Mouse (Mus musculus) midbrain, embryonic 11.5 days (tissue): ENCODE results near the gene Ikzf1. TPM values are rescaled to one million over a fixed set of nuclear protein-coding genes. Genes with fewer than 3 reads are reported as not detected.

Experiments
- ATAC-seq: fragments of 200-750 bp; cut with Nextera tagmentation; 2 replicates; pipeline ENCODE4 v1.8.0; 2017; ENCODE audit warnings: moderate TSS enrichment, moderate library complexity; ENCODE audit not compliant: low FRiP score
- DNase-seq: peaks from one replicate; pipeline ENCODE4 v3.0.0; 2015; ENCODE audit warnings: low spot score; ENCODE audit errors: missing footprints
- H3K27ac ChIP-seq: fragments of 300-500 bp; sonication (generic); 2 replicates; pipeline ENCODE4 v1.5.1; 2014; ENCODE audit warnings: low read depth, low read length
- H3K27me3 ChIP-seq: fragments of 300-500 bp; sonication (generic); 2 replicates; pipeline ENCODE4 v1.6.1; 2014; ENCODE audit warnings: mild to moderate bottlenecking, low read length, moderate library complexity, mixed read lengths; ENCODE audit not compliant: control insufficient read depth, insufficient read depth
- H3K36me3 ChIP-seq: fragments of 300-500 bp; sonication (generic); 2 replicates; pipeline ENCODE4 v1.6.1; 2014; ENCODE audit warnings: mild to moderate bottlenecking, low read length, moderate library complexity, mixed read lengths; ENCODE audit not compliant: control insufficient read depth, insufficient read depth
- H3K4me1 ChIP-seq: fragments of 300-500 bp; sonication (generic); 2 replicates; pipeline ENCODE4 v1.6.1; 2014; ENCODE audit warnings: low read length; ENCODE audit not compliant: control insufficient read depth, insufficient read depth
- H3K4me2 ChIP-seq: fragments of 300-500 bp; sonication (generic); 2 replicates; pipeline ENCODE4 v1.6.1; 2014; ENCODE audit warnings: mild to moderate bottlenecking, moderate library complexity
- H3K4me3 ChIP-seq: fragments of 300-500 bp; sonication (generic); 2 replicates; pipeline ENCODE4 v1.5.1; 2014; ENCODE audit warnings: low read depth, low read length
- H3K9ac ChIP-seq: fragments of 300-500 bp; sonication (generic); 2 replicates; pipeline ENCODE4 v1.6.1; 2014; ENCODE audit warnings: low read length
- H3K9me3 ChIP-seq: fragments of 300-500 bp; sonication (generic); 2 replicates; pipeline ENCODE4 v1.6.1; 2016; ENCODE audit warnings: low read length; ENCODE audit not compliant: control insufficient read depth
- WGBS: fragments of 180-500 bp; shearing (Covaris S2); extraction: QIAGEN DNeasy Blood & Tissue Kit; methylation state at CpG from one replicate; pipeline ENCODE4 v1.1.7; 2014; 5-methylcytosine and 5-hydroxymethylcytosine counted together
- polyA plus RNA-seq: library from polyadenylated mRNA; unstranded; fragments of >200 nt; fragmentation: Nextera tagmentation; extraction: Ambion mirVana; gene quantifications from 2 replicates; pipeline ENCODE4 v1.2.1, GENCODE M21; 2014

The Ikzf1 gene
- polyA plus RNA-seq, 1 experiment from 2014 or later, result 2.7 TPM

DNA sequence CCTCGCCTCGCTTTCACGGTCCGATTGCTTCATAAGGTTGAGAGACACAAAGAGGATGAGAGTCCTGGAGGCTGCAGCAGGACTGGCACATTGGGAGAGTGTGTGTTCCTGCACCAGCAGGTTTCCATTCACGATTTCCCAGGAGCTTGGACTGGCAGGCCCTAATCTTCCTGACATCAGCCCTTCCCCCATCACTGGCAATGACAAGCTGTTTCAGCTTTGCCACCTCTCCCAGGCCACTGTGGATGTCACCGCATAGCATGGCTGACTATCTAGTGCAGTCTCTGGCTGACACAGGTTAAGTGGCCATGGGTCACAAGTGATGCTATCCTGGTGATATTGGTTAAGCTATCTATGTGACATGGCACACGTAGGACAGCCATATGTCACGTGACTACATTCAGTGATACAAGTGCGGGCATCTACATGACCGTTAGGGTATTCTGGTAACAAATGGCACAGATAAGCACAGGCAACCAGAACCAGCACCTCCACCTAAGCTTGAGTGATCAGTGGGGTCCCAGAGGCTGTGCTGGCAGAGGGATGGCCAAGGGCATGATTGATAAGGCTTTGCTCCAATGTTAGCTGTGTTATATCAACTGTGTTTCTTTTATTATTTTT is 43.2 kb downstream of the Ikzf1 start:
- Histone ChIP-seq H3K4me2 (no peak overlapping the region), H3K27me3 (no peaks in the 10 kb centered on the region), H3K9me3 (no peaks in the 10 kb centered on the region), H3K36me3 (no peaks in the 10 kb centered on the region), H3K27ac (no peak overlapping the region), H3K4me1 (no peaks in the 10 kb centered on the region), H3K4me3 (no peak overlapping the region), H3K9ac (no peak overlapping the region)
- 87% methylated on average over 10 of the region's 10 CpGs for WGBS
- DNase-seq, result no peak
- 0 out of 2 replicates have a peak, but pooled peaks have one; percentile 33 for ATAC-seq

DNA sequence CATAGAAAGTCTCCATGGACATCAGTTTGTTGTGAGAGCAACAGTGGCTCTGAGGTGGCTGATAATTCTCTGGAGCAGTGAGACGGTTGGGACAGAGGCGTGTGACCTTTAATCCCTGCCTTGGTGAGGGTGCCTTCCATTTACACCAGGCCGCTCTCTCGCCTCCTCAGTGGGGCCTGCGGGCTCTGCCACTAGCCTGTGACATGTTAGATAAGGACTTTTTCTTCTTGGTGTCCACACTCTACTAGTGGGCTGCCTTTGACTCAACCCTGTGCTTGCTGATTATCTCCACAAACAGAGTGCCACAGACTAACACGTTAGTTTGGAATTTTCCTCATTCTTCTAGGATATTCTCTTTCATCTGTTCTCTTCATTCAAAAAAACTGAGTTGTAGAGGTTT is 44.4 kb downstream of the Ikzf1 start:
- Histone ChIP-seq H3K4me3 (no peak overlapping the region), H3K27me3 (no peaks in the 10 kb centered on the region), H3K4me1 (no peaks in the 10 kb centered on the region), H3K27ac (no peak overlapping the region), H3K36me3 (no peaks in the 10 kb centered on the region), H3K9me3 (no peaks in the 10 kb centered on the region), H3K9ac (no peak overlapping the region), H3K4me2 (no peak overlapping the region)
- WGBS, result 81% methylated on average over 6 of the region's 6 CpGs
- ATAC-seq (0 out of 2 replicates have a peak, but pooled peaks have one; percentile 22), DNase-seq (no peak)

- Histone ChIP-seq H3K9me3 (no peaks in the 10 kb centered on the region), H3K9ac (no peak overlapping the region), H3K4me2 (no peak overlapping the region), H3K4me3 (no peak overlapping the region), H3K27ac (no peak overlapping the region), H3K36me3 (no peaks in the 10 kb centered on the region), H3K4me1 (no peaks in the 10 kb centered on the region), H3K27me3 (no peaks in the 10 kb centered on the region)
- no peak for DNase-seq
- 83% methylated on average over 1 of the region's 1 CpGs for WGBS
- ATAC-seq, result no peak
Observed at GRCm38 (mm10) chr11:11730062-11730461, 45.3 kb downstream of the Ikzf1 start.

DNA sequence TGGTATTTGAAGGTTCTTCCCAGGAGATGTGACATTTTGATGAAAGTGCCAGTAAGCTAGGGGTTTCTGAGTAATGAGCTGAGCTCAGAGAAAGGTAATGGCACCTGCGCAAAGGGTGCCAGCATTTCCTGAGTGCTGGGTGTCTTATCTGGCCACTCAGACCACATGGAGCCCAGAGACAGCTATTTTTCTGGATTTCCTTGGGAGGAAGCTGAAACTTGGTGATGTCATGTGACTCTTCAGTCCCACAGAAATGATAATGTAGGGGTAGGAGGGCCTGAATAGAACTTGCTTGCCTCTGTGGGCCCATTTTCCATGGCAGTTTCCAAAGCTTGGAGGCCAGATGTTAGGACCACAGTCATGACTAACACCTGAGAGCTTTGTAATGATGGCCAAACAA is 46.9 kb downstream of the Ikzf1 start:
- no peaks in the 10 kb centered on the region for H3K27me3 ChIP-seq
- WGBS, result 94% methylated on average over 1 of the region's 1 CpGs
- DNase-seq, result no peak
- H3K4me2 ChIP-seq, result no peak overlapping the region
- no peak overlapping the region for H3K4me3 ChIP-seq
- H3K9ac ChIP-seq, result no peak overlapping the region
- H3K9me3 ChIP-seq, result no peaks in the 10 kb centered on the region
- ATAC-seq, result no peak
- H3K27ac ChIP-seq, result no peak overlapping the region
- no peaks in the 10 kb centered on the region for H3K4me1 ChIP-seq
- no peaks in the 10 kb centered on the region for H3K36me3 ChIP-seq

DNA sequence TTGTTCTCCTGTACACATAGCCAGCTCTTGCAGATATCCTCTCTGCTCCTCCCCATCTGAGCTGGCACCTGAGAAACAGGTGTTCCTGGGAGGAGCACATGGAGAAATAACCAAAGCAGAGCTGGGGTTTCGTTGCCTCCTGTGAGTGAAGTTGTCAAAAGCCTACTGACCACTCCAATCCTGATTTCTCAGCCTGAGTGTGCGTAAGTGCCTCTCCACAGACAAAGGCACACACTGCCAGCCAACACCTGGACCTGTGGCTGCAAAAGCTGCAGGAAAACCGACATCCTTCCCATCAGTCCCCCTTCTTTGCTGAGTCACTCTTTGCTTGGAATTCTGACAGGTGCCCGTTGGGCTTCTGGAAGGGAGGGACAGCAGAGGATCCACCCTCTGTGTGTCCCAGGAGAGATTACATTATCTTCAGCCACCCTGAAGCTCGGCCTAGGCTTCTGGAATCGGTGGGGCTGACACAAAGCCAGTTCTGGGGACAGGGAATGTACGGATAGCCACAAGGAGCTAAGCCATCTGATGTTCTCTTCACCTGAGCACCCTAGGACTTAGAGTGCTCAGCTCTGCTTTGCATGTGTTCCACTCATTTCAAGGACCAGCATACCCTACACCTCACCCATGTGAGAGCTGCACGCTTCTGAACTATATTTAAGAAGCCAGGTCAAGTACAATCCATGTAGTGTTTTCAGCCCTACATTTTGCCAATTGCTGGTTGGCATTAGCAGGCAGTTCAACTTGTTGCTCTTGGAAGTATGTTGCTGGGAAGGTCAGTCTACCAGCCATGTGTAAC is 48.4 kb downstream of the Ikzf1 start:
- Histone ChIP-seq H3K9ac (no peak overlapping the region), H3K36me3 (no peaks in the 10 kb centered on the region), H3K27me3 (no peaks in the 10 kb centered on the region), H3K9me3 (no peaks in the 10 kb centered on the region), H3K4me2 (no peak overlapping the region), H3K27ac (no peak overlapping the region), H3K4me1 (no peaks in the 10 kb centered on the region), H3K4me3 (no peak overlapping the region)
- ATAC-seq (0 out of 2 replicates have a peak, but pooled peaks have one; percentile 22), DNase-seq (no peak)
- WGBS, result 76% methylated on average over 8 of the region's 8 CpGs

GRCm38 (mm10) chr11:11735155-11735554 is 50.4 kb downstream of the Ikzf1 start:
- no peaks in the 10 kb centered on the region for H3K4me1 ChIP-seq
- no peaks in the 10 kb centered on the region for H3K9me3 ChIP-seq
- no peak overlapping the region for H3K9ac ChIP-seq
- ATAC-seq (no peak), DNase-seq (no peak)
- H3K4me2 ChIP-seq, result no peak overlapping the region
- no peaks in the 10 kb centered on the region for H3K36me3 ChIP-seq
- H3K4me3 ChIP-seq, result no peak overlapping the region
- H3K27ac ChIP-seq, result no peak overlapping the region
- no peaks in the 10 kb centered on the region for H3K27me3 ChIP-seq
- 80% methylated on average over 6 of the region's 6 CpGs for WGBS

DNA sequence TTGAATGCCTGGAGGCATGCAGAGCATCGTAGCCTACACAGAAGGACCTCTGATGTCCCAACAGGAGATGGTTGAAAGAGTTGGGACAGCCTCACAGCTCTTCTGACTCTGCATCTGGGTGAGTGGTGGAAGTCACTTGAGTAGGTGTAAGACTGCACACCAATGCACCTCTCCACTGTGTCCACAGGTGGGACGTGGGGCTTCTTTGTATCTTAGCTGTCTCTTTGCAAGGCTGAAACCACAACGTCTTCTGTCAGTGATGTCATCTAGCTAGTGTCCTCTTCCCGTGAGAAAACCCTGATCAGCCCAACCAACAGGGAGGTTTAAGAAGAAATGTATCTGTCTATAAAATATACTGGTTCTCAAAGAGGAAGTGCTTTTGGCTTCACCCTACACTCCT is 52.1 kb downstream of the Ikzf1 start:
- Histone ChIP-seq H3K27ac (no peak overlapping the region), H3K4me2 (no peak overlapping the region), H3K9ac (no peak overlapping the region), H3K4me1 (no peaks in the 10 kb centered on the region), H3K36me3 (no peaks in the 10 kb centered on the region), H3K27me3 (no peaks in the 10 kb centered on the region), H3K4me3 (no peak overlapping the region), H3K9me3 (no peaks in the 10 kb centered on the region)
- ATAC-seq, result no peak
- WGBS, result 85% methylated on average over 4 of the region's 4 CpGs
- DNase-seq, result no peak

DNA sequence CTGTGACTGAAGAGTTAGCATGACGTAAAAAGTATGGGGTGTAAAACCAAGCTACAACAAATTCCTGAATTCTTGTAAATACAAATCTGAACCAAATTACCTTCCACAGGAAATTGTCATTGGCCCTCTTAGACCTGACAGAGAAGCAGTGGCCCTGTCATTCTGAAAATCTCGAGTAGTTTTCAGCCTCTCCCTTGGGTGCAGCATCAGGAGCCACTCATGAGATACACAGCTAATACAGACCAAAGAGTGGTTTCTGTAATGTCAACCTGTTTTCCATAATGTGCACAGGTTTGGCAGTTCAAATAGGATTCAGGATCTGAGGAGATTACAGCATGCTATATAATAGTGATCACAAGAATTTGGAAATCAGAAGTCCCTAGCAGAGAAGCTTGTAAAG is 52.8 kb downstream of the Ikzf1 start:
- Histone ChIP-seq H3K9ac (no peak overlapping the region), H3K4me2 (no peak overlapping the region), H3K27ac (no peak overlapping the region), H3K4me3 (no peak overlapping the region), H3K4me1 (no peaks in the 10 kb centered on the region), H3K36me3 (no peaks in the 10 kb centered on the region), H3K27me3 (no peaks in the 10 kb centered on the region), H3K9me3 (peaks cover 2% of the 10 kb centered on the region; the same call in 1 of the 2 replicates)
- WGBS, result 69% methylated on average over 2 of the region's 2 CpGs
- no peak for DNase-seq
- no peak for ATAC-seq

DNA sequence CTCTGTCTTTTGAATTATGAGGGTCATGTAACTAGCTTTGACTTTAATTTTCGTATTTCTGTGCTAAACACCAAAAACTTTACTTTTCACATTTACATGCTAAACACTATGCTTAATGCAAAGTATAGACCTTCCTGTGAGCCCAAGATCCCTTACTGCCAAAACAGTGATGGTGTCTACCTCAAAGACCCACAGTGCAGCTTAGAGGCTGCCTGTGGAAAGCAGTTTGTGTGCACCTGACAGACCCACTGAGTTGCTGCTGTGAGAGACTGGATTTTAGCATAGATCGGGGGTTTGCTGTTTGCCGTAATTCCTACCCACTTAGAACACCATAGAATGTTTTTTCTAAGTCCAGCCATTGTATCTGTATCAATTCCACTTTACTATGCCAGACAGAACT is 54.3 kb downstream of the Ikzf1 start:
- ATAC-seq (no peak), DNase-seq (no peak)
- Histone ChIP-seq H3K27ac (no peak overlapping the region), H3K9me3 (peaks cover 4% of the 10 kb centered on the region; the same call in 1 of the 2 replicates), H3K9ac (no peak overlapping the region), H3K27me3 (no peaks in the 10 kb centered on the region), H3K36me3 (no peaks in the 10 kb centered on the region), H3K4me1 (no peaks in the 10 kb centered on the region), H3K4me2 (no peak overlapping the region), H3K4me3 (no peak overlapping the region)
- 87% methylated on average over 3 of the region's 3 CpGs for WGBS
